Mouse (Mus musculus) adrenal gland, adult 18-20 months (tissue): ENCODE measurements around the gene Tubgcp6. TPM values are rescaled to one million over a fixed set of nuclear protein-coding genes. Genes with fewer than 3 reads are reported as not detected.

Experiments used
- DNase-seq, 2 experiments: peaks; one replicate each; pipeline ENCODE4 v3.0.0; 2021 to 2022; ENCODE audit warnings: low spot score in 2 of 2
- microRNA-seq, 2 experiments: library from miRNA; unstranded; fragments of <30 nt; microRNA quantifications; one replicate each; pipeline ENCODE4 v1.2.0; 2021; ENCODE audit warnings: borderline number of aligned reads in 2 of 2
- total RNA-seq, 2 experiments: library from RNA; stranded (reverse); gene quantifications; 1 replicate in 1 of 2; 2 replicates in 1 of 2; pipeline ENCODE4 v1.2.3; 2021

The Tubgcp6 gene
- total RNA-seq, 2 experiments from 2014 or later = 10.8 to 13.0 TPM

DNA sequence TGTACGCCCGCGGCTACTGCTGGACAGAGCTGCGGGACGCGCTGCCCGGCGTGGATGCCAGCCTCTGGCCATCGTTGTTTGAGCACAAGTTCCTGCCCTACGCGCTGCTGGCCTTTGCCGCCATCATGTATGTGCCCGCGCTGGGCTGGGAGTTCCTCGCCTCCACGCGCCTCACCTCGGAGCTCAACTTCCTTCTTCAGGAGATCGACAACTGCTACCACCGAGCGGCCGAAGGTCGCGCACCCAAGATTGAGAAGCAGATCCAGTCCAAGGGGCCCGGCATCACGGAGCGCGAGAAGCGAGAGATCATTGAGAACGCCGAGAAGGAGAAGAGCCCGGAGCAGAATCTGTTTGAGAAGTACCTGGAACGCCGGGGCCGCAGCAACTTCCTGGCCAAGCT lies 55.3 kb downstream of the Tubgcp6 start:
- DNase-seq = no peak

DNA sequence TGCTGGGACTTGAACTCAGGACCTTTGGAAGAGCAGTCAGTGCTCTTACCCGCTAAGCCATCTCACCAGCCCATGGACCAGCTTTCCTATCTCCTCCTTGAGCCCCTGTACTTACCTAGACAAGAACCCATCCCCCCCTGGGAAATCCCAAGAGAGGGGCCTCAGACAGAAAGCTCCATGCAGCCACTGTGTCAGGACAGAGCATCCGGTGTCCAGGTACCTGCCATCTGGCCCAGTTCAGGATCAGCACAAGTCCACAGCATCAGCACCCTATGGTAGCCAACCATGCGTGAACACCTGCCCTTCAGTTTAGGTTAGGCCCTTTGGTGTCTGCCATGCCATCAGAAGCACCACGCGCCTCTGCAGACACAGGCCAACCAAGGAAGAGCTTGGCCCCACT lies 58.0 kb downstream of the Tubgcp6 start:
- peak in 1 of 2 experiments; percentile 6 for DNase-seq

DNA sequence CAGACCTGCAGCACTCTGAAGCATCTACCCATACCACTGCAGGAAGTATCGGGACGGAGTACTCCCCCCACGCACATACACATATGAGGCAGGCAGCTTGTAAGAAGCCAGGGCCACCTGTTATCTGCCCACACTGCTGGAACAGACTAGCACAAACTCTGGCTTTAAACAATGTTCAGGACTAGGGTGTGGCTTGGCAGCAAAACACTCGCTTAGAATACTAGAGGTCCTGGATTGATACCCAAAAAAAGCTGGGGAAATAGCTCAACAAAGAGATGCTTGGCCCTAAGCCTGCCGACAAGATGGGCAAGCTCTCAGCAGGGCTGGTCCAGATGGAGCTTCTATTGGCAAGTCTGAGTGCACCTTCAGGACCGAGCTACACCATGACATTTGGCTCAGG lies 59.4 kb downstream of the Tubgcp6 start:
- DNase-seq = no peak

DNA sequence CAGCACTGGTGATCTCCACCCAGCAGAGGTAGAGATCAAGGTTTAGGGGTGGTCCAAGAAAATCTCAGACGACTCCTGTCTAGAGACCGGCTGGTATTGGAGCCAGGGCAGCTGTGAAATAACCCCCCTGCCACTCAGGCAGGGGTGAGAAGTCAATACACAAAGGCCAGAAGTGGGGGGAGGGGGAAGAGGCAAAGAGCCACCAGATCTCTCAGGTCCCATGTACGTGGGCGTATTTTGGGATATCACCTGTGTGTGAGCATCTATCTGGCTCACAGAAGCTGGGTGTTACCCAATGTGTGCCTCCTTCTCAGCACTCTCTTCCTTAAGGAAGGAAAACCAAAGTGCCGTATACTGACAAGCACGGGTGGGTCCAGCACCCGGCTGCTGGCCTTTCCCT lies 59.9 kb downstream of the Tubgcp6 start:
- no peak for DNase-seq

DNA sequence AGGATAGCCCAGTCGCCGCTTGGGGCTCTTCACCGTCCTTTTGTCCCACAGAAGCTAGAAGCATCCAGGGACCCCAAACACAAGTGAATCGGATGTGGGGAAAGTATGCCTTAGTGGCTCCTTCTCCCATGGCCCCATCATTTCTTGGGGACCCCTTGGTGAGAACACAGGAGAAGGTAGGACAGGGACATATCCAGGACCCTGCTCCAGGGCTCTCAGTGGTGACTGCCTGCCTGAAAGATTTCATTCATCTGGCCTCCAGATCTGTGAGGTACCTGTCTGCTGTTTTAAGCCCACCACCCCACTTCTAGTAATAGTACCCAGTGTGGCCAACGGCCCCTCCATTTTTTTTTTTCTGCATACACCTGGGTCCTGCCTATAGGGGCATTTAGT lies 60.4 kb downstream of the Tubgcp6 start:
- DNase-seq = no peak

DNA sequence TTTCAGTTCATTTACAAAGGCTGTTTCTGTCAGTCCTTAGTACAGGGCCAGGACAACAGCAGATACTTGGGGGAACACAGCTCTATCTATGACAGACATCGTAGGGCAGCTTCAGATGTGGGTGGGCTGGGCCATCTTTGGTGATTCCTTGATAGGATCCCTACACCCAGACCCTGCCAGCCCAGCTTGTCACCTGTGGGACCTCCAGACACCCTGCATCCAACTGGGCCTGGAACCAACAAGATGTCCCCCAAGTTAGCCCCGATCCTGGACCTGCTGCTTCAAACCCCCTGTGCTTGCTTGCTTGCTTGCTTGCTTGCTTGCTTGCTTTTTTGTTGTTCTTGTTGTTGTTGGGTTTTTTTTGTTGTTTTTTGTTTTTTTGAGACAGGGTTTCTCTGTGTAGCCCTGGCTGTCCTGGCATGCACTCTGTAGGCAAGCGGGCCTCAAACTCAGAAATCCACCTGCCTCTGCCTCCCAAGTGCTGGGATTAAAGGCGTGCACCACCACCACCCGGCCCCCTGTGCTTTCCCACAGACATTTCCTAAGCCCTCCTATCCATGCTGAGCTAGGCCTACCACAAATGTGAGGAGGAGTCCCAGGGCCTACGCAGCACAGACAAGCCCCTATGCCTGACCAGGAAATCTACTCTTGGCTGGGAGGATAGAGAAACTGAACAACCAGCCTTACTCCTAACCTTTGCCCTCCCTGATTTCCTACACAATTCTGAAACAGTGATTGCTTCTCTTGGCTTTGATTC lies 61.0 kb downstream of the Tubgcp6 start:
- DNase-seq = peak in 1 of 2 experiments; percentile 11

DNA sequence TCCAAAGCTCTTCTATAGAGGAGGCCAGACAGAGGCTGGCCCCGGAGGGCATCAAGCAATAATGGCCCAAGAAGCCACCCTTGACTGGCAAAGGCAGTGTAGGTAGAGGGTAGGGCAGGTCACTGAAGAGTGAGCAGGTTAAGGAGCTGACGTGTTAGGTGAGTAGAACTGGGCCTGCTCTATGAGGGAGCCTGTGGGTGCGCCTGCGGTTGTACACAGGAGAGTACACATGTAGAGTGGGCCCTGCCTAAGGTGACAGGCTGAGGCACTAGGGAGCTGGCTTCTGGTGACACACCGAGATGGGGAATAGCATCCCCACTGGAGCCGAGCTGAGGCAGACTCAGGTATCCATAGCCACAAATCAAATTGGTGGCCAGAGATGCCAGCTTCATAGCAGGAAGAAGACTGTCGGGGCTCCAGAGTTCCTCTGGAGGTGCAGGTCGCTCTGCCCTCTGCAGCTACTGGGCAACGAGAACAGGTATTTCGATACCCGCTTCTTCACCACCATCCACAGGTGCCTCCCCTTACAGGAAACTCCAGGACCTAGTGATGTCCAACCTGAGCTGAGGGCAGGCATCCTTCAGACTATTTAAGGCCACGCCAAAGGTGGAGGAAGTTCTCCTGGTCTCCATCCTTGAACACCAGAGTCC lies 62.0 kb downstream of the Tubgcp6 start:
- DNase-seq = peak in 1 of 2 experiments; percentile 13

DNA sequence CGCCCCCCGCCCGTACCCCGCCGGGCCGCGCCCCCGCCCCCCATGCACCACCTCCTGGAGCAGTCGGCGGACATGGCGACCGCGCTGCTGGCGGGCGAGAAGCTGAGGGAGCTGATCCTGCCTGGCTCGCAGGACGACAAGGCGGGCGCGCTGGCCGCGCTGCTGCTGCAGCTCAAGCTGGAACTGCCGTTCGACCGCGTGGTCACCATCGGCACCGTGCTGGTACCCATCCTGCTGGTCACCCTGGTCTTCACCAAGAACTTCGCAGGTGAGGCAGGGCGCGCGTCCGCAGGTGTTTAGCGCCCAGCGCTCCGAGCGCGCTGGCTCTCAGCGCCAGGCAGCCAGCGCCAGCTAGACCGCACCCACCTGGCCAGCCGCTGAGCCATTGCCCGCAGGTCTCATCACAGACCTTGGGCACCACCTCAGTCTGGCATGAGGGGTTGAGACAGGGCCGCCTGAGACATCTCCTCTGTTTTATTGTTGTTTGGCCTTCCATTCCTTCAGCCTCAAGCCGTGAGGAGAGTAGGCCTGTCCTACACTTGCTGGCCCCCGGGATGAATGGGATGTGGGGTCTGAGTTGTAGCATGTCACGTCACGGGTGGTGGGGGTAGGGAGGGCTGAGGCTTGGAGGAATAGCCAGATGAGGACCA lies 62.8 kb downstream of the Tubgcp6 start:
- peak in 1 of 2 experiments; percentile 21 for DNase-seq

DNA sequence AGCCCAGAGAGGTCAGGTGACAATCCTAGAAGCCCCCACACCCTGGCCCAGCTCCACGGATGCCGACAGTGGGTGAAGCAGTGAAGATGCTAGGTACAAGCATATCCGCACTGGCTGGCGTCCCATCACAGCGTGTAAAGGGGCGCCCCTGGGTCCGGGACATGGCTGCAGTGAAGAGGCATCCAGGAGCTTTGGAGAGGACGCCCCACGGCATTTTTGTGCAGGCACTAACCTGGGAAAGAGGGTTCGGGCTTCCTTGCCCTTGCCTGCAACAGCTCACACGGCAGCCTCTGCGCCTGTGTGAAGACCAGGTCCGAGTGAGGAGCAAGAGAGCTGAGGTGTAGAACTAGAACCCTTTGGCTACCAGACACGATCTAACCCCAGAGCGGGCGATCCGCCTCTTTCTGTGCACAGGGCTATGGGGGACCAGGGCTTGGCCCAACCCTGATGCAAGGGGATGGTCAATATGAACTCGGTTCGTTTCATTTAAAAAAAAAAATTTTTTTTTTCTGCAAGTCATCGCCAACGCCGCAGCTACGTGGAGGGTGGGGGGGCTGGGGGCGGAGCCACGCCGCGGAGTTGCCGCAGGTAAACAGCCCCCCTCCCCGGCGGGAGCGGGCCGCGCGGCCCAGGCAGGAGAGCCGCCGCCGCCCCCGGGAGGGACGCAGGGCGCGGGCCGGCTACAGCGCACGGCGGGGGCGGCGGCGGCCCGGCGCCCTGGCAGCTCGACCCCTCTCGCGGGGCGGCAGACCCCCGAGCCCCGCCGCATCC lies 63.6 kb downstream of the Tubgcp6 start, which contains the start of gene Panx2:
Panx2 (plus strand) TSS at position 574 of the 771 bp plus-strand sequence.
- peak in 1 of 2 experiments; percentile 17 for DNase-seq

DNA sequence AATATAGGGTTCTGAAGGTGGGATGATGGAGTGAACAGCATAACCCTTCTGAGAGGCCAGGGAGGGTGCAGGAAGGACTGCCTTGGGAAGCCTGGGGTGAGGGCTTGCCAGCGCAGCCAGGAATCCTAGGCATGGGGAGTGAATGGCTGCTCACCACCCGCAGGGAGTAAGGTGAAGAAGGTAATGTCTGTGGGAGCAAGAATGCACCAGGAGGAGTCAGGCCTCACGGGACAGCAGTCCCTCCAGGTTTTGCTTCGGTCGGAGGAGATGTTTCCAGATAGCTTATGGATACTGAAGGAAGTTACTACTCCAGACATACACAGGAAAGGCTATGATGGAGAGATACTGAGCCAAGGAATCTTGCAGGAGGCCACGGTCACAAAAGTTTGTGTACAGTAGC lies 64.2 kb downstream of the Tubgcp6 start:
- DNase-seq = peak in 1 of 2 experiments; percentile 10

DNA sequence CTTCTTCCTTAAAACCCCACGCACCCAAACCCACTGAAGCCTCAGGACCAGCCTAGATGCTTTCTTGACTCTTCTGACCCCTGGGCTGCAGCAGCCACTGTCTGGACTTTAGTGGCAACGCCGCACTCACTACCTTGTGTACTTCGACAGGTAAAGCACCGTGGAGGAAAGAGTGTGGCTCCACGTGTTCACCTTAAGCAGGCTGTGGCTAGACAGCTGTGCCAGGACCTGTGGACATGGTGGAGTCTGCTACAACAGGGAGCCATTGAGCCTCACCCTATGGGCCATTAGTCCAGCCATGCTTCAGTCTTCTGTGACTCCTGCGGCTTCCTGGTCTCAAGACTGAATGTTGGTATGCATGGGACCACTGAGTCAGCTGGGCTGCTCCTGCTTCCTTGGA lies 68.2 kb downstream of the Tubgcp6 start:
- no peak for DNase-seq

Small RNA genes within 50 kb of the gene (microRNA-seq; reads per million reads assigned to microRNA genes)
- 0 reads per million in 2 experiments for gene Mir7118

Other genes starting within 250 kb of the Tubgcp6 start
- under 1 TPM in 1 of 2 experiments, not detected in 1; 0.10 TPM for gene Ttll8, start 168.7 kb downstream of the Tubgcp6 start, total RNA-seq
- not detected for gene Mlc1, start 144.1 kb downstream of the Tubgcp6 start, total RNA-seq
- not detected for gene Mov10l1, start 140.2 kb downstream of the Tubgcp6 start, total RNA-seq
- gene Panx2, start 63.4 kb downstream of the Tubgcp6 start, total RNA-seq = 1 to 10 TPM in 1 of 2 experiments, under 1 TPM in 1; 0.96 to 1.2 TPM
- gene Trabd, start 48.0 kb downstream of the Tubgcp6 start, total RNA-seq = 10 to 100 TPM; 36.1 to 36.7 TPM
- gene Selenoo, start 34.0 kb downstream of the Tubgcp6 start, total RNA-seq = 10 to 100 TPM; 32.3 to 39.5 TPM
- 10 to 100 TPM; 11.4 to 12.4 TPM for gene Hdac10, start 5.6 kb upstream of the Tubgcp6 start, total RNA-seq
- 1 to 10 TPM; 8.4 to 9.6 TPM for gene Mapk12, start 17.6 kb upstream of the Tubgcp6 start, total RNA-seq
- 1 to 10 TPM; 3.7 to 3.8 TPM for gene Mapk11, start 26.5 kb upstream of the Tubgcp6 start, total RNA-seq
- gene Plxnb2, start 57.7 kb upstream of the Tubgcp6 start, total RNA-seq = 100 to 1,000 TPM in 1 of 2 experiments, 10 to 100 TPM in 1; 84.0 to 113 TPM
- gene Dennd6b, start 73.4 kb upstream of the Tubgcp6 start, total RNA-seq = 1 to 10 TPM; 5.2 to 5.4 TPM
- gene Ppp6r2, start 88.4 kb upstream of the Tubgcp6 start, total RNA-seq = 10 to 100 TPM; 46.6 to 48.3 TPM
- gene Sbf1, start 192.2 kb upstream of the Tubgcp6 start, total RNA-seq = 10 to 100 TPM; 71.9 to 89.4 TPM
- gene Adm2, start 199.6 kb upstream of the Tubgcp6 start, total RNA-seq = not detected
- gene Miox, start 211.3 kb upstream of the Tubgcp6 start, total RNA-seq = 1 to 10 TPM in 1 of 2 experiments, not detected in 1; 4.2 TPM
- 10 to 100 TPM; 34.4 to 40.0 TPM for gene Lmf2, start 232.5 kb upstream of the Tubgcp6 start, total RNA-seq
- 10 to 100 TPM; 67.7 to 69.6 TPM for gene Ncaph2, start 232.6 kb upstream of the Tubgcp6 start, total RNA-seq